Mouse (Mus musculus): ENCODE measurements around the gene H2-Q4.

DNA sequence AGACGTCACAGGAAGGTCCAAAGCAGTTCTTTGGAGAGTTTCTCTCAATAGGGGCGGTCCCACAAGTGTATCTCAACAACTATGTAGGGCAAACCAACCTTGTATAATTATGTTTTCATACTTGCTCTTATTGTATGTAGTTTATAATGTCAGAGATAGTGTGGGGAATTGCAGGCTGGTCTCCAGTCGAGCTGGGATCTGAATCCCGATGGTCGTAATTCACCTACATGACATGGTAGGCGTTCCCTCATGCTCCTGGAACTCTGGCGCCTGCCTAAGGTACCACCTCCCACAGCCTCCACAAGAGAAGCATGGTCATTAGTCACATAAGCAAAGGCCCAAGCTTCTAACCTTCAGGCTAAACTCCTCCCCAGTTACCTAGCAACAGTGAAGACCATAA lies 39.4 kb downstream of the H2-Q4 start:
- TF ChIP-seq POLR2A (IDR thresholded peaks at IDR 0.05; ENCODE audit: low read depth, low read length), result no peak
- TF ChIP-seq CTCF (IDR thresholded peaks at IDR 0.05; ENCODE audit: extremely low read depth, insufficient read depth, insufficient read length, insufficient replicate concordance), result no peak
